Mouse (Mus musculus) midbrain, embryonic 13.5 days (tissue): Measurements from ENCODE around the gene 1700012B07Rik. TPM values are rescaled to one million over a fixed set of nuclear protein-coding genes. Genes with fewer than 3 reads are reported as not detected.

Experiments
- ATAC-seq: fragments of 200-750 bp; cut with Nextera tagmentation; 2 replicates; pipeline ENCODE4 v1.8.0; 2017; ENCODE audit warnings: mild to moderate bottlenecking, moderate TSS enrichment, moderate library complexity
- H3K27ac ChIP-seq: fragments of 300-500 bp; sonication (generic); 2 replicates; pipeline ENCODE4 v1.5.1; 2015; ENCODE audit warnings: inconsistent platforms, mild to moderate bottlenecking, moderate library complexity
- H3K27me3 ChIP-seq: fragments of 300-500 bp; sonication (generic); 2 replicates; pipeline ENCODE4 v1.6.1; 2015; ENCODE audit warnings: mild to moderate bottlenecking, inconsistent platforms
- H3K36me3 ChIP-seq: fragments of 300-500 bp; sonication (generic); 2 replicates; pipeline ENCODE4 v1.6.1; 2015; ENCODE audit warnings: mild to moderate bottlenecking, inconsistent platforms
- H3K4me1 ChIP-seq: fragments of 300-500 bp; sonication (generic); replicated peaks from 2 replicates; pipeline ENCODE4 v1.6.1; 2015; ENCODE audit warnings: inconsistent platforms
- H3K4me2 ChIP-seq: fragments of 300-500 bp; sonication (generic); replicated peaks from 2 replicates; pipeline ENCODE4 v1.6.1; 2015; ENCODE audit warnings: moderate library complexity, mild to moderate bottlenecking, inconsistent platforms
- H3K4me3 ChIP-seq: fragments of 300-500 bp; sonication (generic); replicated peaks from 2 replicates; pipeline ENCODE4 v1.5.1; 2015; ENCODE audit warnings: mild to moderate bottlenecking, inconsistent platforms
- H3K9ac ChIP-seq: fragments of 300-500 bp; sonication (generic); replicated peaks from 2 replicates; pipeline ENCODE4 v1.6.1; 2015; ENCODE audit warnings: mild to moderate bottlenecking, inconsistent platforms
- H3K9me3 ChIP-seq: fragments of 300-500 bp; sonication (generic); 2 replicates; pipeline ENCODE4 v1.6.1; 2016; ENCODE audit warnings: mild to moderate bottlenecking, inconsistent platforms
- WGBS: fragments of 180-500 bp; shearing (Covaris S2); methylation state at CpG from one replicate; pipeline ENCODE4 v1.1.7; 2015; 5-methylcytosine and 5-hydroxymethylcytosine counted together
- polyA plus RNA-seq: library from polyadenylated mRNA; unstranded; fragments of >200 nt; fragmentation: Nextera tagmentation; extraction: Ambion mirVana; gene quantifications from 2 replicates; pipeline ENCODE4 v1.2.1, GENCODE M21; 2015

The 1700012B07Rik gene
- polyA plus RNA-seq, 1 experiment from 2014 or later = not detected

DNA sequence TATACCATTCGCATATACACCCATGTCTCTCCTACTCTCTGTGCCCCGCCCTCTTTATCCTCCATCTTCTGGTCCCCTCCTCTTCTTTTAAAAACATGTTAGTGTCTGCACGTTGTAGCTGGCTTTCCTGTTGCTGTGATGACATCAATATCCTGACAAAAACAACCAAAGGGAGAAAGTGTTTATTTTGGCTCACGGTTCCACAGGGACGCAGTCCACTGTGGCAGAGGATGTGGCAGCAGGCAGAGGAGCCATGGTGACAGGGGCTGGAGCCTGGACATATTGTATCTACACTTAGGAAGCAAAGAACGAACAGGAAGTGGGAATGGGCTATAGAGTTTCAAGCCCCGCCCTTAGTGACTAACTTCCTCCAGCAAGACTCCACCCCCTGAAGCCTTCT lies 36.1 kb upstream of the 1700012B07Rik start:
- H3K36me3 ChIP-seq = no peaks in the 10 kb centered on the region
- no peak overlapping the region for H3K9ac ChIP-seq
- H3K27ac ChIP-seq = no peak overlapping the region
- WGBS = 90% methylated on average over 7 of the region's 7 CpGs
- no peaks in the 10 kb centered on the region; the same call in 1 of the 2 replicates for H3K27me3 ChIP-seq
- no peak for ATAC-seq
- H3K4me1 ChIP-seq = no peaks in the 10 kb centered on the region; the same call in 1 of the 2 replicates
- H3K4me2 ChIP-seq = no peak overlapping the region
- no peaks in the 10 kb centered on the region for H3K9me3 ChIP-seq
- H3K4me3 ChIP-seq = no peak overlapping the region

DNA sequence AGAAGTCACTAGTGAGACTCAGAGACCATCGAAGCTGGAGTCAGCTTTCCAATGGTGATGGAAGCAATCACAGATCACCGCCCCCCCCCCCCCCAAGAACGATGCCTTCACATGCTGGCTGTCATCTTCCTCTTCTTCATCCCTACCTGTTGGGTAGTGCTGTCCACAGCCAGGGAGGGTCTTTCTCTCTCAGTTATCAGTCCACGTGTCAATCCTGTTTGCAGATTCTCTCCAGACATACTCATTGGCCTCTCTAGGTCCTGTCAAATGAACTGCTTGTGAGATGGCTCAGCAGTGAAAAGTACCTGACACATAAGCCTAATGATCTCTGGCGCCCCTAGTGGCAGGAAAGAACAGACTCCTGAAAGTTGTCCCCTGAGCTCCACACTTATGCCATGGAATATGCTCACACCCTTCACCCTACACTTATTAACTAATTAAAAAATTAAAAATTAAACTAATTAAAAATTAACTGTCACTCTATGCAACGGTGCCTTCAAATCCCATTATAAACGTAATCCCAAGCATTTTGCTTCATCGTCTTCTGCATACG lies 35.4 kb upstream of the 1700012B07Rik start:
- Histone ChIP-seq H3K27ac (no peak overlapping the region), H3K4me2 (no peak overlapping the region), H3K4me3 (no peak overlapping the region), H3K9me3 (no peaks in the 10 kb centered on the region), H3K4me1 (no peaks in the 10 kb centered on the region; the same call in 1 of the 2 replicates), H3K36me3 (no peaks in the 10 kb centered on the region), H3K27me3 (no peaks in the 10 kb centered on the region; the same call in 1 of the 2 replicates), H3K9ac (no peak overlapping the region)
- 0 out of 2 replicates have a peak, but pooled peaks have one; percentile 43 for ATAC-seq
- WGBS = 66% methylated on average over 9 of the region's 9 CpGs

DNA sequence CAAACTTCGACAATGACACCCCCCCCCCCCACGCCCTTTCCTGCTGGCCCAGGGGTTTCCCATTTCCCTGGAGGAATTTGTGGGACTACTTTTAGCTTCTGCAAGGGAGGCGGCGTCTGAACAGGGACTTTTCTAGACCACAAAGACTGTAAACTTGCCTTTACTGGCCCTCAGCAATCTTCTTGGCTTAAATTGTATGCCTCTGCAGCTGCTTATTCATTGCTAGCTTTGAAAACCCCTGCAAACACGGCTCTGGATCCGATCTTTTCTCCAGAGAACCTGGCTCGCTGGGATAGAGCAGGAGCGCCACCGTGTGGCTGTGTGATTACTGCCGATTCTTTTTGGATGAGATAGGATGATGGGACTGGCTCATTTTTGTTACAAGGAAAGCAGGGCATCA lies 32.7 kb upstream of the 1700012B07Rik start:
- Histone ChIP-seq H3K4me3 (no peak overlapping the region), H3K4me1 (no peaks in the 10 kb centered on the region; the same call in 1 of the 2 replicates), H3K9me3 (no peaks in the 10 kb centered on the region), H3K4me2 (peak overlapping the region; percentile 26), H3K36me3 (no peaks in the 10 kb centered on the region), H3K27me3 (no peaks in the 10 kb centered on the region; the same call in 1 of the 2 replicates), H3K27ac (no peak overlapping the region), H3K9ac (peak overlapping the region; percentile 39; the same call in 1 of the 2 replicates)
- ATAC-seq = peak; percentile 66
- WGBS = 8% methylated on average over 10 of the region's 10 CpGs

DNA sequence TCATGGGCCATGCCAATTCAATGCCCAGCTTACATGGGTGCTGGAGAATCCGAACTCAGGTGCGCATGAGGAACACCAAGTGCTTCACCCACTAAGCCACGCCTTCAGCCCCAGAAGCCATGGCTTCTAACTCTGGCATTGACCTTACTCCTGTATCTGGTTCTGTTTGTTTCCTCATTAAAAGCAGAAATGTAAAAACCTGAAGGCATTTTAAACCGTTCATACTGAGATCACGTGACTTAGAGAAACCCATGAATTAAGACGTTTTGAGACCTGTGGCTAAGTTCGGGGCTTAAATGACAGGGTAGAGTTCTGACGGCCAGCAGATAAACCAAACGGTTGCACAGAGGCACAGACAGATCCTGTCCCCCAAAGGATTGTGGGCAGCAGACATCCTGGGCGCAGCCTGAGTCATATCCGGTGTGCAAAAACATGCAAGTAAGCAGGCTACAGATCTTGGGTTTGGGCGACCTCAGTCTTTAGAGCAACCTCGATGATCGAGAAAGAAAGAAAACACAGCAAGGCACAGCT lies 32.2 kb upstream of the 1700012B07Rik start:
- ATAC-seq = no peak
- no peaks in the 10 kb centered on the region; the same call in 1 of the 2 replicates for H3K4me1 ChIP-seq
- peak overlapping the region; percentile 26 for H3K4me2 ChIP-seq
- H3K27me3 ChIP-seq = no peaks in the 10 kb centered on the region; the same call in 1 of the 2 replicates
- H3K36me3 ChIP-seq = no peaks in the 10 kb centered on the region
- 71% methylated on average over 14 of the region's 14 CpGs for WGBS
- H3K4me3 ChIP-seq = no peak overlapping the region
- H3K9ac ChIP-seq = peak overlapping the region; percentile 39; the same call in 1 of the 2 replicates
- no peak overlapping the region for H3K27ac ChIP-seq
- no peaks in the 10 kb centered on the region for H3K9me3 ChIP-seq

DNA sequence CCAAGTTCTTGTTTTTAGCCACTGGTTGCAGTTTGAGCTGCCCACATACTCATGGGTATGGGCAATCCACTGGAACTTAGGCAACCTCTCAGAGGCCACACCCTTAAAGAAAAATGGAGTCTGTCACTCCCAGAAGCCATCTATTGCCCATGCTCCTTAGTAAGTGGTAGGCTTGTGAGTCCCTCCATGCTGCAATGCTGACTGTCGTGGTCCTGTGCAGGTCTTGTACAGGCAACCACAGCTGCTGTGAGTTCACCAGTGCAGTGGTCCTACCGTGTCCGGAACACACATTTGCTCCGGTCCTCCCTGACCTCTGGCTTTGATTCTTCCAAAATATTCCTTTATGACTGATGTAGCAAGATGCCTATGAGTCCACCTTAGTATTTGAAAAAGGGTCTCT lies 31.6 kb upstream of the 1700012B07Rik start:
- Histone ChIP-seq H3K36me3 (no peaks in the 10 kb centered on the region), H3K4me3 (no peak overlapping the region), H3K4me2 (no peak overlapping the region), H3K4me1 (no peaks in the 10 kb centered on the region; the same call in 1 of the 2 replicates), H3K27ac (no peak overlapping the region), H3K27me3 (no peaks in the 10 kb centered on the region; the same call in 1 of the 2 replicates), H3K9ac (no peak overlapping the region), H3K9me3 (no peaks in the 10 kb centered on the region)
- WGBS = 93% methylated on average over 4 of the region's 4 CpGs
- ATAC-seq = no peak

DNA sequence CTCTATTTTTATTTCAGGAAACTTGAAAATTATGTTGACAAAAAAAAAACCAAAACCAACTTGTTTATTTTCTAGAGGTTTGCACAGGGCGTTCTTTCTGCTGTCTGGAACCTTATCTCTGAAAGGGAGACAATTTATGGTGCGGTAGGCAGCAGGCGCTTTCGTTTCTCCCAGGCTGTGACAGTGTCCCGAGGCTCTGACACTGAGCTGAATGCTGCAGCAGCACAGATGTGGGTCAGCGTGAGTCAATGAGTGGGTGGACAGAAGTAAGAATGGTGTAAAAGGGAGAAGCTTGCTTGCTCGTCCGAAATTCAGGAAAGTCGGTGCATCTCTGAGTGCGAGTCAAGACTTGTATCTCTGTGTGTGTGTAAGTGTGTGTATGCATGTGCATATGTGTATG lies 29.2 kb upstream of the 1700012B07Rik start:
- WGBS = 91% methylated on average over 10 of the region's 10 CpGs
- no peaks in the 10 kb centered on the region for H3K36me3 ChIP-seq
- H3K27me3 ChIP-seq = no peaks in the 10 kb centered on the region; the same call in 1 of the 2 replicates
- no peak overlapping the region for H3K4me3 ChIP-seq
- no peak overlapping the region for H3K9ac ChIP-seq
- ATAC-seq = no peak
- H3K27ac ChIP-seq = no peak overlapping the region
- peaks cover 7% of the 10 kb centered on the region; the same call in 1 of the 2 replicates for H3K4me1 ChIP-seq
- no peaks in the 10 kb centered on the region for H3K9me3 ChIP-seq
- no peak overlapping the region for H3K4me2 ChIP-seq

DNA sequence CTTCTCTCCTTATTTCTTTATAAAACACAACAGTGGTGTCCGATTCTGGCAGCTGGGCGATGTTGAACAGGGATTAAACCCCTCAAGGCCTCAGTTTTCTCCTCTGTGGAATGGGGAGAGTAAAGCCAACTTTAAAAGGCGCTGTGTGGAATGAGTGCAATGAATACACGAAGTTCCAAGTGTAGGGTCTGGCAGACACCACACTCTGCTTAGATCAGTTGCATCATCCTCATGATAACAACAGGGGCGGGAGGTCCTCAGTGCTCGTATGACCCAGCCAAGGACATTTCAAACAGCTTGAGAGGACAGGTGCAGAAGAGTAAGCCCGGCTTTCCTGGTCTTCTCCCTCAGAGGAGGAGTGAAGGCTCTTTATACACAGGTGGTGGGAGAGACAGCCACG lies 26.2 kb upstream of the 1700012B07Rik start:
- ATAC-seq = no peak
- no peak overlapping the region for H3K27ac ChIP-seq
- H3K9me3 ChIP-seq = no peaks in the 10 kb centered on the region
- H3K27me3 ChIP-seq = no peaks in the 10 kb centered on the region
- no peak overlapping the region for H3K4me2 ChIP-seq
- no peaks in the 10 kb centered on the region for H3K36me3 ChIP-seq
- no peak overlapping the region for H3K9ac ChIP-seq
- WGBS = 90% methylated on average over 8 of the region's 8 CpGs
- H3K4me3 ChIP-seq = no peak overlapping the region
- H3K4me1 ChIP-seq = 0 out of 2 replicates have a peak, but pooled peaks cover 7% of the 10 kb centered on the region

DNA sequence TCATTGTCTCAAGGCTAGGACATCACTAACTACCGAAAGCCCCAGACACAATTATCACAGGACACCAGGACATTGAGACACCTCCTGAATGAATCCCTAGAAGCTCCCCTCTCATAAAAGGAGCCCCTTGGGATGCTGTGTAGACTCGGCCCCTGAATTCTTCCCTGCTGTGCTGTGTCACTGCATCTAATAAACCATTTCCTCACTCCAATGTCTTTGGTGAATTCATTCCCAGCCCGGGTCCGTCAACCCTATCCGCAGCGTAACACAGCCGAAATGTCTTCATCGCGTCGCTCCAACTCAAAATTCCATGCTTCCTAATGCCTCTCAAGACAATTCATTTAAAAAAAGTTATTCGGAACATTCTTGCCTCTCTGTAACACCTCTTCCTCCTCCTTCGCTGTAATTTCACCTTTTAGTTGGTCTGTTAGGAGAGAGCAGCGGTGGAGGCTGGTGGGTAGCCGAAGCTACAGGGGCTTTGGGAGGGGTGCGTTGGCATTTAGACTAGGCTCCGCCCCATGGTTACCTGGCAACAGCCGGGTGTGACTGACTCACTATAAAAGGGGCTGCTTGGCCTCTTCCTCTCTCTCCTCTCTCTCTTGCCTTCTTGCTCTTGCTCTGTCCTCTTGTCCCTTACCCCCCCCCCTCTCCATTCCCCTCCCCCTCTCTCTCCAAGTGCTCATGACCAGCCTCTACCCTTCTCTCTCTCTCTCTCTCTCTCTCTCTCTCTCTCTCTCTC lies 25.6 kb upstream of the 1700012B07Rik start:
- WGBS = 43% methylated on average over 17 of the region's 17 CpGs
- peak; percentile 55; the same call in 1 of the 2 replicates for ATAC-seq

DNA sequence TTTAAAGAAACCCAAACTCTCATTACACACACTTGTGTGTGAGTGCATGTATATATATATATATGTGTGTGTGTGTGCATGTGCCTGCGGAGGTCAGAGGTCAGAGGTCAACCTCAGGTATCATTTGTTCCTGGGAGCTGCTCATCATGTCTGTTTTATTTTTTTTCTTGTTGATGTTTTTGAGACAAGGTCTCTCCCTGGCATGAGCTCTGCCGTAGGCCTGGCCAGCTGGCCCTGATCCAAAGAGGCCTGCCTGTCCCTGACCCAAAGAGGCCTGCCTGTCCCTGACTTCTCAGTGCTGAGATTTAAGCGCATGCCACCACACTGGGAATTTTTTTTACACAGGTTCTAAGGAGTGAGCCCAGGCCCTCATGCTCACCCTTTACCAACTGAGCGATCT lies 24.1 kb upstream of the 1700012B07Rik start:
- WGBS = 88% methylated on average over 4 of the region's 4 CpGs

More for the DNA sequence above, 25.6 kb upstream of the 1700012B07Rik start:
- Histone ChIP-seq H3K27ac (no peak overlapping the region), H3K4me1 (0 out of 2 replicates have a peak, but pooled peaks cover 7% of the 10 kb centered on the region), H3K27me3 (no peaks in the 10 kb centered on the region), H3K4me2 (peak overlapping the region; percentile 17; the same call in 1 of the 2 replicates), H3K9me3 (no peaks in the 10 kb centered on the region), H3K4me3 (no peak overlapping the region), H3K9ac (no peak overlapping the region), H3K36me3 (no peaks in the 10 kb centered on the region)

DNA sequence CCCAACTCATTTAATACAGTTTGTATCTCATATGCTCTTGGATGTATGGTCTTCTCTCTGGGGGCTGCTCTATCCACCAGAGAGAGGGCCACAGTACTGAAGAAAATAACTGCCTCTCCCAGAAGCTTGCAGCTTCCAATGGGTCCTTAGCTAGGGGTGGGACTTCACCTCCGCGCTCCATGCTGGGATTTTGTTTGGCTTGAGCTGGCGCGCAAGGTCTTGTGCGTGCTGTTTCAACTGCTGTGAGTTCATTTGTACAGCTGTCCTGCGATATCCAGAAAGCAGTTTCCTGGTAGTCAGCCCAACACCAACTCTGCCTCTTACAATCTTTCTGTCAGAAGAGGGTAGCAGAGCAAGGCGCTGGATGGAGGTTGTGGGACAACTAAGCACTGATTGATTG lies 18.5 kb upstream of the 1700012B07Rik start:
- ATAC-seq = no peak
- Histone ChIP-seq H3K4me1 (peaks cover 5% of the 10 kb centered on the region; the same call in 1 of the 2 replicates), H3K4me3 (no peak overlapping the region), H3K4me2 (no peak overlapping the region), H3K36me3 (no peaks in the 10 kb centered on the region), H3K27ac (no peak overlapping the region), H3K9ac (no peak overlapping the region), H3K9me3 (no peaks in the 10 kb centered on the region), H3K27me3 (no peaks in the 10 kb centered on the region)
- 61% methylated on average over 7 of the region's 7 CpGs for WGBS

More for the DNA sequence above, 24.1 kb upstream of the 1700012B07Rik start:
- H3K4me3 ChIP-seq = no peak overlapping the region
- no peaks in the 10 kb centered on the region for H3K9me3 ChIP-seq
- no peaks in the 10 kb centered on the region for H3K27me3 ChIP-seq
- H3K27ac ChIP-seq = no peak overlapping the region
- H3K36me3 ChIP-seq = no peaks in the 10 kb centered on the region
- H3K4me1 ChIP-seq = 0 out of 2 replicates have a peak, but pooled peaks cover 7% of the 10 kb centered on the region
- no peak for ATAC-seq
- H3K4me2 ChIP-seq = no peak overlapping the region
- no peak overlapping the region for H3K9ac ChIP-seq

DNA sequence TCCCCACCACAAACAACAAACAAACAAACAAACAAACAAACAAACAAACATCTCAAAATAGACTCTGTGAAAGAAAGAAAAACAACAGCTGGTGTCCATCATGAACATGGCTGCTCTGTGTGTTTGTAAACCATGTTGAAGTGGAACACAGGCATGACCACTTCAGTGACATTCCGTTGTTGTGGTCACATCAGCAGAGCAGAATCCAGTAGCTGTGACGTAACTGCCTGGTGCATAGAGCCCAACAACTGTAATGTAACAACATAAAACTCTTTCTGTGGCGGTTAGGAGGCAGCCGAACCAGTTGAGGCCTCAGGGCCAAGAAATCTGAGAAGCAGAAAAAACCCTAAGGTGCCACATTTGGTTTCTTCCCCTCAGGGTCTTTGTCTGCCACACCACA lies 17.8 kb upstream of the 1700012B07Rik start:
- Histone ChIP-seq H3K36me3 (no peaks in the 10 kb centered on the region), H3K4me1 (peaks cover 5% of the 10 kb centered on the region; the same call in 1 of the 2 replicates), H3K9ac (no peak overlapping the region), H3K27me3 (no peaks in the 10 kb centered on the region), H3K27ac (no peak overlapping the region), H3K9me3 (no peaks in the 10 kb centered on the region), H3K4me2 (no peak overlapping the region), H3K4me3 (no peak overlapping the region)
- WGBS = 72% methylated on average over 4 of the region's 4 CpGs
- ATAC-seq = no peak

DNA sequence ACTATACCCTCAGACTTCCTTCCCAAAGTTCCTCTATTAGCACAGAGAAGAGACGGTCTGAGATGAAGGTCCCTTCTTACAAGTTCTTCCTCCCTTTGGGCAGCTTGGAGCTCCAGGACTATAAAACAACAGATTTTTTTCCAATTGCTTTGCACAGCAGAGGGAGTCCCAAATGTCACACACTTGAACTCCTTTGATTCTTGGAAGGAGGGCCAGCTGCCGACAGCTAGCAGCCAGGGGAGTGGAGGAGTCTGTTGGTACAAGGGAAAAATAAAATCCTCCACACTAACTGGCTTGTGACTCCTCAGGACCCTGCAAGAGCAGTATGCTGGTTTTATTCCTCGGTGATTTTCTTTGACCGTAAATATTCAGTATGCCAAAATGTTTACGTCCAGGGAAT lies 16.6 kb upstream of the 1700012B07Rik start:
- WGBS = 79% methylated on average over 5 of the region's 5 CpGs
- Histone ChIP-seq H3K4me1 (peaks cover 5% of the 10 kb centered on the region; the same call in 1 of the 2 replicates), H3K9me3 (no peaks in the 10 kb centered on the region), H3K4me2 (no peak overlapping the region), H3K36me3 (no peaks in the 10 kb centered on the region), H3K9ac (no peak overlapping the region), H3K27ac (no peak overlapping the region), H3K4me3 (no peak overlapping the region), H3K27me3 (no peaks in the 10 kb centered on the region)
- no peak for ATAC-seq
